Mouse (Mus musculus): Measurements from ENCODE around the gene Srsf10. TPM values are rescaled to one million over a fixed set of nuclear protein-coding genes. Genes with fewer than 3 reads are reported as not detected.

The Srsf10 gene
- total RNA-seq, 2 experiments from 2014 or later: 82.6 to 94.2 TPM

DNA sequence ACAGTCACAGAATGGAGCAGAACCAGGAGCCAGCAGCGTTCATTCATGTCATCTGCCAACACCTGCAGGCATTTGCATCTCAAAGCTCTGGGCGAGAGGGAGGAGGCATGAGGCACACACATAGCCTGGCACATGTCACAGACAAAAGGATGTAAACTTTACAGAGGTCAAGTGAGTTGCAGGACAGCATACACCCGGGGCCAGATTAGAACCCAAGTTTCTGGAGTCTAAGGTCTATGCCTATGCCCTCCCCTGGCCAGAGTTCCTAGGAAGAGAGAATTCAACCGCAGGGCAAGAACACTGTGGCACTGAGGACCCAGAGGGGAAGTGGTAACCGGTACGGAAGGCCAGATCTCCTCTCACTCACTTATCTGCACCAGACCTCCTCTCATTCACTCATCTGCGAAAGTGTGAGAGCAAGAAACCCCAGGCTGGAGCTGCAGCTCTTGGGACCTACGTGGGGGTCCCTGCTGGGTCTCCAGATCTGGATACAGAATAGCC lies 39.6 kb downstream of the Srsf10 start, which contains the start of gene Cnr2:
Gene Cnr2, plus strand, starts transcription at position 324 of the 501 bp plus-strand sequence.
- no peak within 1 kb of the TSS for H3K27ac ChIP-seq
- no peak for TF ChIP-seq CTCF (conservative IDR thresholded peaks at IDR 0.05)
- no peak within 1 kb of the TSS for H3K4me3 ChIP-seq
- no peak for DNase-seq (ENCODE audit: low spot score in 2 of 2)

DNA sequence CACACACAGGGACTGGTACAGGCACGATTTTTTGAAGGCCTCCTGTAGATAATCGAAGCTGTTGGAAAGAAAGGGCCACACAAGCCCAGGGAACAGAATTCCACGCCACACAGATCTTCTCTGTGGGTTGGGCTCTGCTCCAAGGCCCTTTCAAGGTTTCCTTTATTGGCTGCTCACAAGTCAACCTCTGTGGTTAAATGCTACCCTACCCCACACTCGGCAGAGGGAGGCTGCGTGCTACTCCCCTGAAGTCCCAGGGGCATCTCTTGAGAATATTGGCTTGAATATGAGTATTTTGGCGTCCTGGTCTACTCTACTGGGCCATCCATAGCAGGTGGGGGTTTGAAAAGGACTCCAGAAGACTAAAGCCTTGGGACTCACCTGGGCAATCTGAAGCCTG lies 40.6 kb downstream of the Srsf10 start:
- H3K4me3 ChIP-seq: no peak overlapping the region
- DNase-seq (ENCODE audit: low spot score in 2 of 2): no peak
- no peak for TF ChIP-seq CTCF (conservative IDR thresholded peaks at IDR 0.05)

DNA sequence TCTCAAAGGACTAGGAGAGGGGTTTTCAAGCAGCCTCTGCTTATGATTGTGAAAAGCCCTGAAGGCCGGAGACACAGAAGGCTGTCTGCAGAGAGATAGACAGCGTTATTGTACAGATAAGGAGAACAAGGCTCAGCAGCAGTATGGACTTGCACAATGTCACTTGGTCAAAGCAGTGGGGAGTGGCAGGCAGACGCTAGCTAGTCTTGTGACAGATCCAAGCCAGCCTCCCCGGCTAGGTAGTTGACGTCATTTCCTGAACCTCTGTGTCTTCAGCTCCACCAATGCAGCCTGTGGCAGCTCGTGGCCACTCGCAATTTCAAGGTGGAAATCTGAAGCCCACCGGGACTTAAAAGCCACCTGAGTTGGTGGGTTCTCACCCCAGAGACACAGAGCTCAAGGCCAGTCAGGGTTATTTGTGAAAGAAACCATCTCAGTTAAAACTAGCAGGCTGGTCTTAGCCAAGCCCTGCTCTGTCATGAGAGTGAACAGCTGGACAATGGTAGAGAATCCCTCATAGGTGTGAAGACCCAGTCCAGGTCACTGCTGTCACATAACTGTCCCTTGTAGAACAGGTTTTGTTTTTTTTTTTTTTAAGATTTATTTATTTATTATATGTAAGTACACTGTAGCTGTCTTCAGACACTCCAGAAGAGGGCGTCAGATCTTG lies 43.0 kb downstream of the Srsf10 start:
- no peak for TF ChIP-seq CTCF (conservative IDR thresholded peaks at IDR 0.05)

More for the DNA sequence above, 40.6 kb downstream of the Srsf10 start:
- H3K27ac ChIP-seq: no peak overlapping the region

GRCm38 (mm10) chr4:135899050-135899448 lies 43.5 kb downstream of the Srsf10 start:
- no peak overlapping the region for H3K27ac ChIP-seq
- no peak for TF ChIP-seq CTCF (conservative IDR thresholded peaks at IDR 0.05)
- H3K4me3 ChIP-seq: no peak overlapping the region
- DNase-seq (ENCODE audit: low spot score in 2 of 2): no peak

More for the DNA sequence above, 43.0 kb downstream of the Srsf10 start:
- Histone ChIP-seq H3K4me3 (no peak overlapping the region), H3K27ac (no peak overlapping the region)
- DNase-seq (ENCODE audit: low spot score in 2 of 2): no peak

DNA sequence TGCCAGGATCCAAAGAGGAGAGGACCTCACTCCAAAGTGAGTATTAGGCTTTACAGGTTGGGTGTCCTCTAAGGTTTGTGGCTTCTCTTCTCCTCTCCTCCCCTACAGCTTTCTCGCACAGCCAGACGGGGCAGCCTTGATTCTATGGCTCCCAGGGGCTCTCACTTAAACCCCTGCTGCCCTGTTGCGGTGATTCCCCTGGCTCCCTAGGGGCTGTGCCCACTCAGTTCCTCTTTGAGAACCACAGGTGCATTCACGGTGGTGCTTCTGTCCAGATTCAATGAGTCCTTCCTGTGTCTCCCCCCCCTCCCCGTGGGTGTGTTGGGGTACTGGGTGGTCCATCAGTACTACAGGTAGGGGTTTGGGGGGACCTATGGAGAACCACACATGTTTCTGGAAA lies 44.5 kb downstream of the Srsf10 start:
- no peak overlapping the region for H3K4me3 ChIP-seq
- no peak for DNase-seq (ENCODE audit: low spot score in 2 of 2)
- TF ChIP-seq CTCF (conservative IDR thresholded peaks at IDR 0.05): no peak
- no peak overlapping the region for H3K27ac ChIP-seq

DNA sequence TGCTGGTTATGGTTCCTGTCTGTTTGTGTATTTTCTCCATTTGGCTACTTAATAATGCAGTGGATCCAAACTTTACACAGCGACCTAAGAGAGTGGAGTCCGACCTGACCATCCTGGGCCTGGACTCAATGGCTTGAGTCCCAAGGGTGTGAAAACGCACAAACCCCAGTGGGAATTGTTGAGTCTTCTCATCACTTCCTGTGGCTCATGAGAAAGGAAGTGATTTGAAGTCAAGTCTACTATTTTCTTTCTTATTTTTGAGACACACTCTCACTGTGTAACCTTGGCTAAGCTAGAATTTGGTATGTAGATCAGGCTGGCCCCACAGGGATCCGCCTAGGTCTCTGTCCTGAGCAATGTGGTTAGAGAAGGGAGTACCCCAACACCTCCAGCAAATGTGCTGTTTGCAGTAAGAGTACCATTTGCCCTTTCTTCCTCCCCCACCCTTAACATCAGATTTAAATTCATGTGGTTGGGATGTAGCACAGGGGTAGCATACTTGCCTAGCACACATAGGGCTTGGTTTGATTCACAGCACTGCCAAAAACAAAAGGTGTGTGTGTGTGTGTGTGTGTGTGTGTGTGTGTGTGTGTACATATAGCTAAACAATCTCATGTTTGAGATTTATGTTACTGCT lies 47.2 kb downstream of the Srsf10 start:
- TF ChIP-seq CTCF (conservative IDR thresholded peaks at IDR 0.05): no peak
- no peak overlapping the region for H3K27ac ChIP-seq
- no peak for DNase-seq (ENCODE audit: low spot score in 2 of 2)
- no peak overlapping the region for H3K4me3 ChIP-seq

DNA sequence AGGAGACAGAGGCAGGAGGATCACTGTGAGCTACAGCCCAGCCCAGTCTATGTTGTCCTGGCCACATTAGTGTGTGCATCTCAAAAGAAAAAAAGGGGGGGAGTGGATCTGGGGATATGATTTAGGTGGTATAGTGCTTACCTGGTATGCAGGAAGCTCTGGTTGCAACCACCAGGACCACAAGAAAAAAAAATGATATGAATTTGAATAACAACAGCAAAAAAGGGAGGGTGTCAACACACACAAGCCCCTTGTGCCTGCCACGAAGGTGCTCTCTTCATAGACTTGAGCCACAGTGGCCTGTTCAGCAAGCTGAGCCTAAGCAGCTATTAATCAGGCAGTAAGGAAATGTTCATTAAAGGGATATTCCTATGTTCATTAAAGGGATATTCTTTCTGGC lies 49.3 kb downstream of the Srsf10 start:
- no peak for TF ChIP-seq CTCF (conservative IDR thresholded peaks at IDR 0.05)
- Histone ChIP-seq H3K4me3 (no peak overlapping the region), H3K27ac (no peak overlapping the region)
- DNase-seq (ENCODE audit: low spot score in 2 of 2): no peak

DNA sequence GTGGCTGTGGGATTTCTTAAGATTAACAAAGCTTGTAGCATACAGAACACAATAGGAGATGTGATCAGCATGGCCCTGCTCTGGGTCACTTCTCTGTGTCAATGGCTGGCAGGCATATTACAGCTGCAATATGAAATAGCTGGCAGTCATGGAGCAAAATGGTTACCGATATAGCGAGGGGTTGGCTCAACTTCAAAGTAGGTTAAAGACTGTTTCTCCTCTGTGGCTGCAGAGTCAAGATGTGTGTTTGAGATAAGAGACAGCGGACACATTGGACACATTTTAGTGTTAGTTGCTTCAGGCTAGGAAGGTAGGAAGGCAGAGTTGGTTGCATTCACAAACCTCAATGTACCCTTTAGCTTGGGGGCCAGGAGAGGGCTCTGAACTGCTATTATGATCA lies 51.1 kb downstream of the Srsf10 start:
- Histone ChIP-seq H3K27ac (no peak overlapping the region), H3K4me3 (no peak overlapping the region)
- no peak for DNase-seq (ENCODE audit: low spot score in 2 of 2)
- no peak for TF ChIP-seq CTCF (conservative IDR thresholded peaks at IDR 0.05)

DNA sequence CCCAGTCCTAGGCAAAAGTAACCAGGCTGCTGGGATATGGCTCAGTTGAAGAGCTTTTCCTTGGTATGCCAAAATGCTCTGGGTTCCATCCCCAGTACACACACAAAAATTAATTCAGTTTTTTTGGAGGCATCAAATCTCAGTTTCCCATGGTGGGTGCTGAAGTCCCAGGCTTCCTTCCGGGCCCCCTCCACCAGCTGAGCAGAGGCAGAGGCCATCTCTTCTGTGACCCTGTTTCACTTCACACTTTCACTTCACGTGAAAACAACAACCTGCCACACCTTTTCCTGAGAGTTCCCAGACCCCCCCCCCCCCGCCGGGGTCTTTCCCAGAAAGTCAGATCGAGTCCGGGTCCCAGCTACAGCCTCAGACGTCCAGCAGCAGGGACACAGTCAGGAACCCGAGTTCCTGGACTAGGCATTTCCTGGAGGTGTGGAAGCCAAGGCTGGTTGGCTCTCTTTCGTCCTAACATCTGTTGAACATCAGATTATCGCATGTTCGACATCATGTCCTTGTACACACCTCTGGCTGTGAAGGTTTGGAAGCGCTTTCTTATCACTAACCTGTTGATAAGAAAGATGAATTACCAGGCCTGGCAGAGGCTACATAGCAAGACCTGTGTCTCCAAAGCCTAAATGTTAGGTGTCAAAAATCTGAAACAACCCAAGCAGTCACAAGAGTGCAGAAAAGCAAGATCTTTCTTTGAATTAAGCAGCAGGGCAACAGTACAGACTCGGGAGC lies 53.9 kb downstream of the Srsf10 start:
- no peak for DNase-seq (ENCODE audit: low spot score in 2 of 2)
- TF ChIP-seq CTCF (conservative IDR thresholded peaks at IDR 0.05): no peak
- Histone ChIP-seq H3K27ac (no peak overlapping the region), H3K4me3 (no peak overlapping the region)

- TF ChIP-seq CTCF (conservative IDR thresholded peaks at IDR 0.05): no peak
- Histone ChIP-seq H3K4me3 (no peak overlapping the region), H3K27ac (no peak overlapping the region)
- no peak for DNase-seq (ENCODE audit: low spot score in 2 of 2)
These were observed 56.0 kb downstream of the Srsf10 start for GRCm38 (mm10) chr4:135911531-135911930.

GRCm38 (mm10) chr4:135912164-135912563 lies 56.6 kb downstream of the Srsf10 start:
- H3K4me3 ChIP-seq: no peak overlapping the region

DNA sequence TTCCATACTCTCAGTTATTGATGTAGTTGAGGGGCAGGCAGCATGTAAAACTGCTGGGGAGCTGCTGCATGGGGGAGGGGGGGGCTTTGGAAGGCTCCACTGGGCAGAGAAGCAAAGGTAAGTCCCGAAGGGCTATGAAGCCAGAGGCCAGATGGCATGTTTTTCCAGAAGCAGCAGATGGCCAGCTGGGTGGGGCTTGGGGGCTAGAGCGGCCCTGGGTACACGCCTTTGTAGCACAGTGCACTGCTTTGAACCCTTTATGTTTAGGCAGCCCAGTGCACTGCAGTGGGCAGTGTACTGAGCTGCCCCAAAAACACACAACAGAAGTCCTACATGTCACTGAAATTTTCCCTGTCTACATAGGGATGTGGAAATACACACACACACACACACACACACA lies 57.3 kb downstream of the Srsf10 start:
- H3K27ac ChIP-seq: no peak overlapping the region
- TF ChIP-seq CTCF (conservative IDR thresholded peaks at IDR 0.05): no peak
- DNase-seq (ENCODE audit: low spot score in 2 of 2): no peak
- no peak overlapping the region for H3K4me3 ChIP-seq

More at GRCm38 (mm10) chr4:135912164-135912563, 56.6 kb downstream of the Srsf10 start:
- H3K27ac ChIP-seq: no peak overlapping the region
- TF ChIP-seq CTCF (conservative IDR thresholded peaks at IDR 0.05): no peak
- no peak for DNase-seq (ENCODE audit: low spot score in 2 of 2)

- Histone ChIP-seq H3K4me3 (no peak overlapping the region), H3K27ac (no peak overlapping the region)
- no peak for DNase-seq (ENCODE audit: low spot score in 2 of 2)
- TF ChIP-seq CTCF (conservative IDR thresholded peaks at IDR 0.05): no peak
These were observed 57.9 kb downstream of the Srsf10 start for GRCm38 (mm10) chr4:135913433-135913832.
